Mouse (Mus musculus) forebrain, embryonic 13.5 days (tissue): ENCODE measurements around the gene Prrc2b. TPM values are rescaled to one million over a fixed set of nuclear protein-coding genes. Genes with fewer than 3 reads are reported as not detected.
A peak's percentile ranks its signal among the peaks of the same experiment; 100 is the strongest.

ENCODE experiments used
- ATAC-seq: fragments of 200-750 bp; cut with Nextera tagmentation; 2 replicates; pipeline ENCODE4 v1.8.0; 2017
- H3K27ac ChIP-seq: fragments of 300-500 bp; sonication (generic); 2 replicates; pipeline ENCODE4 v1.5.1; 2015; ENCODE audit warnings: inconsistent platforms, mild to moderate bottlenecking, moderate library complexity
- H3K27me3 ChIP-seq: fragments of 300-500 bp; sonication (generic); 2 replicates; pipeline ENCODE4 v1.6.1; 2015; ENCODE audit warnings: mild to moderate bottlenecking, inconsistent platforms
- H3K36me3 ChIP-seq: fragments of 300-500 bp; sonication (generic); 2 replicates; pipeline ENCODE4 v1.6.1; 2015; ENCODE audit warnings: mild to moderate bottlenecking, inconsistent platforms; ENCODE audit not compliant: poor library complexity, severe bottlenecking
- H3K4me1 ChIP-seq: fragments of 300-500 bp; sonication (generic); 2 replicates; pipeline ENCODE4 v1.6.1; 2015; ENCODE audit warnings: inconsistent platforms
- H3K4me2 ChIP-seq: fragments of 300-500 bp; sonication (generic); 2 replicates; pipeline ENCODE4 v1.6.1; 2015; ENCODE audit warnings: inconsistent platforms, mild to moderate bottlenecking, moderate library complexity
- H3K4me3 ChIP-seq: fragments of 300-500 bp; sonication (generic); 2 replicates; pipeline ENCODE4 v1.5.1; 2015; ENCODE audit warnings: mild to moderate bottlenecking, inconsistent platforms
- H3K9ac ChIP-seq: fragments of 300-500 bp; sonication (generic); 2 replicates; pipeline ENCODE4 v1.6.1; 2015; ENCODE audit warnings: mild to moderate bottlenecking, inconsistent platforms
- H3K9me3 ChIP-seq: fragments of 300-500 bp; sonication (generic); replicated peaks from 2 replicates; pipeline ENCODE4 v1.6.1; 2016; ENCODE audit warnings: inconsistent platforms
- WGBS: fragments of 180-500 bp; shearing (Covaris S2); methylation state at CpG from one replicate; pipeline ENCODE4 v1.1.7; 2015; 5-methylcytosine and 5-hydroxymethylcytosine counted together
- polyA plus RNA-seq: library from polyadenylated mRNA; unstranded; fragments of >200 nt; fragmentation: Nextera tagmentation; extraction: Ambion mirVana; gene quantifications from 2 replicates; pipeline ENCODE4 v1.2.1, GENCODE M21; 2015

The Prrc2b gene
- 53.0 and 57.4 TPM in 2 replicates for polyA plus RNA-seq

DNA sequence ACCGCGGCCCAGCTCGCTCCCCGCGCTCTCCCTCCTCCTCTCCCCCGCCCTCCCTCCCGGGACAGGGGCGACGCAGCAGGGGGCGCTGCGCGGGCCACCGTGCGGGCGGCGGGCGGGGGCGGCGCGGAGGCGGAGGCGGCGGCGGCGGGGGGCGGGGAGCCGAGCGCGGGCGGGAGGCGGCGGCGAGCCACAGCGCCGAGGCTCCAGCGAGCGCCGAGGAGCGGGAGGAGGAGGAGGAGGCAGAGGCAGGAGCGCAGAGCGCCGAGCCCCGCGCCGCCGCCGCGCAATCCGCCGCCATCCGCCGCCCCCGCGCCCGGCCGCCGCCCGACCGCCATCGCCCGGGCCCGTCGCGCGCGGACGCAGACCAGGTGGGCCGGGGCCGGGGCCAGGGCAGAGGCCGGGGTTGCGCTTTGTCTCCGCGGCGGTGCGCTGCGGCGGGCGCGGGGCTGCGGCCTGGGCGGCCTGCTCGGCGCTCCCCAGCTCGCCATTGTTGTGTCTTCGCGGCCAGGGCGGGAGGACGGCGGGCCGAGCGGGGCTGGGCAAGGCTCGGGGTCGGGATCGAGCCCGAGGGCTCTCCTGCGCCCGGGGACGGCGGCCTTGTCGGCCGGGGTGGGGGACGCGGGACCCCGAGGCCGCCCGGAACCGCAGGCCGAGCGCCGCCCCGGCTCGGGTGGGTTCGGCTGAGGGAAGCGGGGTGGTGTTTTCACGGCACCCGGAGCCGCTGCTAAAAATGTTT, at the start of gene Prrc2b:
Gene Prrc2b, plus strand, starts transcription at position 159 of the 736 bp plus-strand sequence.
- peak; percentile 66 for ATAC-seq
- Histone ChIP-seq H3K27me3 (no peaks in the 10 kb centered on the region), H3K27ac (peak within 1 kb of the TSS; percentile 100), H3K4me1 (peaks cover 46% of the 10 kb centered on the region), H3K9me3 (no peaks in the 10 kb centered on the region), H3K9ac (peak within 1 kb of the TSS; percentile 100), H3K36me3 (no peaks in the 10 kb centered on the region), H3K4me3 (peak within 1 kb of the TSS; percentile 89), H3K4me2 (peak within 1 kb of the TSS; percentile 97)
- under 1% methylated on average over 37 of the region's 117 CpGs for WGBS

DNA sequence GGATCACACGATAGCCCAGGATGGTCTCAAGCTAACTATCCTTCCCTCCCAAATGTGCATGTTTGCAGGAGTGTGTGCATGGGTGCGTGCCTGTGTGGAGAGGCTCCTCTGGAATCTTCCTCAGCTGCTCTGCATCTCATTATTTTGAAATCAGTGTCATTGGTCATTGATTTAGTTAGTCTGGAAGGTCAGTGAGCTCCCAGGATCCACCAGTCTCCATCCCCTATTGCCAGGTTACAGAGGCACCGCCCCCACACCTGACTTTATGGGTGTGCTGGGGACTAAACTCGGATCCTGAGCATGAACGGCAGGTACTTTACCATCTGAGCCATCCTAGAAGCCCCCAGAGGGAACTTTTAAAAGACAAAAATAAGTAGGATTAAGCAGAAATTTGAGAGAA, 47.9 kb upstream of the Prrc2b start:
- Histone ChIP-seq H3K9ac (no peak overlapping the region), H3K9me3 (no peaks in the 10 kb centered on the region; the same call in 1 of the 2 replicates), H3K36me3 (peaks cover 7% of the 10 kb centered on the region; the same call in 1 of the 2 replicates), H3K27me3 (no peaks in the 10 kb centered on the region), H3K27ac (no peak overlapping the region), H3K4me3 (no peak overlapping the region), H3K4me2 (peak overlapping the region; percentile 10; the same call in 1 of the 2 replicates), H3K4me1 (0 out of 2 replicates have a peak, but pooled peaks cover 10% of the 10 kb centered on the region)
- no peak for ATAC-seq
- WGBS, result 53% methylated on average over 5 of the region's 5 CpGs

DNA sequence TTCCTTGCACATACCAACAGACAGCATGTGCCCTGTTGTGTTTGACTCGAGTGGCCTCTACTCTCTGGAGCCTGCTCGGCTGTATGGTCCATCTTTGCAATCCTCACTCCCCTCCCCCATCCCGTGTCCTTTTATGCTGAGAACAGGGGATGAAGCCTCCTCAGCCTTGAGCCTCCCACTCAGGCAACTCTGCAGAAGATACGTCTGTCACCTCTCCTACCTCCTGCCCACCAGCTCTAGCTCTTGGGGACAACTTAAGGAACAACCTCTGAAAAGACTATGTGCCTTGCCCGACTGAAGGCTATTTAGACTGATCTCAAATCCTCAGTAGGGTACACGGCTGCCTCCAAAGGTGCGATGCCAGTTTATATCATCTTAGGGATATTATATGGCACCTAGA, 47.3 kb upstream of the Prrc2b start:
- 0 out of 2 replicates have a peak, but pooled peaks cover 10% of the 10 kb centered on the region for H3K4me1 ChIP-seq
- H3K27me3 ChIP-seq, result no peaks in the 10 kb centered on the region
- H3K36me3 ChIP-seq, result peaks cover 7% of the 10 kb centered on the region; the same call in 1 of the 2 replicates
- WGBS, result 74% methylated on average over 7 of the region's 7 CpGs
- H3K4me2 ChIP-seq, result no peak overlapping the region
- ATAC-seq, result no peak
- no peak overlapping the region for H3K27ac ChIP-seq
- H3K9me3 ChIP-seq, result no peaks in the 10 kb centered on the region; the same call in 1 of the 2 replicates
- no peak overlapping the region for H3K9ac ChIP-seq
- no peak overlapping the region for H3K4me3 ChIP-seq

DNA sequence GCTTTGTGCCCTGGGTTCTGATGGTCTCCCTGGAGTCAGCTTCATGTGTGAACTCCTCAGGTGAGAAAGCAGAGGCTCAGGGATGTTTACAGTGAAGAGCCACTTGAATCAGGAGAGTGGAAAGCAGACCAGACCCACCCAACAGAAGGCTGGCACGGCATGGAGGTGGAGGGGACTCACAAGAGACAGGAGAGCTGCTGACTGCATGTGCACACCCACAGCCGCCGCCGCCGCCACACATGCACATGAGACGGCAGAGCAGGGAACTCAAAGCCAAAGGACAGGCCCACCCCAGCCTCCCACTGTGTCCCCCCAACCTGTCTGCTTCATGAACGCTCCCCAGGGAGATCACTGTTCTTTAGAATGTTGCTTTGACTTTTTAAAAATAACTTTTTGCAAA, 46.8 kb upstream of the Prrc2b start:
- Histone ChIP-seq H3K9me3 (no peaks in the 10 kb centered on the region; the same call in 1 of the 2 replicates), H3K27ac (no peak overlapping the region), H3K36me3 (peaks cover 7% of the 10 kb centered on the region; the same call in 1 of the 2 replicates), H3K27me3 (no peaks in the 10 kb centered on the region), H3K9ac (no peak overlapping the region), H3K4me1 (0 out of 2 replicates have a peak, but pooled peaks cover 10% of the 10 kb centered on the region), H3K4me2 (no peak overlapping the region), H3K4me3 (no peak overlapping the region)
- no peak for ATAC-seq
- 77% methylated on average over 7 of the region's 7 CpGs for WGBS

DNA sequence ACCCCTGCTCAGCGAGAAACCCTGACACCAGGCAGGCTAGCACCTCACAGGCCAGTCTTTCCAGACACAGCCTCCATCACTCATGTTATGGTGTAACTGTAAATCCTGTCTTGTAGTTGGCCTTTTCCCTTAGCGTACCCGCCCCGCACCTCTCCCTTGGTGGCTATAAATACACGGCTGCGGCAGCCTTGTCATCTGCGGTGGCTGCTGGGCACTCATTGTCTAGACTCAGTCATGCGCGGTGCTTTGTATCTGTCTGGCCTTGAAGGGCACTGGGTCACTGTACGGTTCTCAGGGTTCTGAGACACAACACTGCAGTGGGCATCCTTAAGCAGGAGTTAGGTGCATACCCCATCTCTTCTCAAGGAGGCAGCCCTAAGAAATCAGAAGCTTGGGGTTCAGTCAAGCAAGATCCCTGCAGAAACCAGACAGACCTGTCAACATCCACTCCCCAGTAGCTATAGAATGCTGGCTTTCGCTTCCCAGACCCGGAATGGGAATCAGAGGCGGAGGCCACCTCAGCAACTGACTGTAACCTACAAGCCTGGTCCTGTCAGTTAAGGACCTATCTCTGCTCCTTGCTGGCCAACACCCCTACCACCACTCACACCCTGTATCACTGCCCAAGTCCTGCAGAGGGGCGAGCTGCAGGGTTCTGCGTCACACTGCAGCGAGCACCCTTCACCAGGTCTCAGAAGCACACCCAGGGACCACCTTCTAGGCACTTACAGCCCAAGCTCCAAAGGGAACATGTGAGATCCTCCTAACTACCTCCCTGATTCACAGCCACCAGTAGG, 45.6 kb upstream of the Prrc2b start:
- Histone ChIP-seq H3K4me1 (0 out of 2 replicates have a peak, but pooled peaks cover 10% of the 10 kb centered on the region), H3K9ac (no peak overlapping the region), H3K36me3 (peaks cover 11% of the 10 kb centered on the region), H3K9me3 (no peaks in the 10 kb centered on the region; the same call in 1 of the 2 replicates), H3K4me3 (no peak overlapping the region), H3K4me2 (no peak overlapping the region), H3K27ac (no peak overlapping the region), H3K27me3 (no peaks in the 10 kb centered on the region)
- WGBS, result 60% methylated on average over 16 of the region's 16 CpGs
- no peak for ATAC-seq

- Histone ChIP-seq H3K9ac (no peak overlapping the region), H3K4me1 (0 out of 2 replicates have a peak, but pooled peaks cover 10% of the 10 kb centered on the region), H3K36me3 (peaks cover 9% of the 10 kb centered on the region; the same call in 1 of the 2 replicates), H3K4me2 (no peak overlapping the region), H3K4me3 (no peak overlapping the region), H3K9me3 (no peaks in the 10 kb centered on the region), H3K27me3 (no peaks in the 10 kb centered on the region), H3K27ac (no peak overlapping the region)
- ATAC-seq, result no peak
- whole genome bisulfite sequencing, result 90% methylated on average over 7 of the region's 7 CpGs
Measured at GRCm38 (mm10) chr2:32105930-32106329, 45.0 kb upstream of the Prrc2b start.

- H3K4me2 ChIP-seq, result no peak overlapping the region
- no peak overlapping the region for H3K27ac ChIP-seq
- H3K36me3 ChIP-seq, result peaks cover 8% of the 10 kb centered on the region; the same call in 1 of the 2 replicates
- no peak overlapping the region for H3K4me3 ChIP-seq
- no peaks in the 10 kb centered on the region for H3K4me1 ChIP-seq
- WGBS, result 100% methylated on average over 1 of the region's 1 CpGs
- no peaks in the 10 kb centered on the region for H3K27me3 ChIP-seq
- H3K9me3 ChIP-seq, result no peaks in the 10 kb centered on the region
- H3K9ac ChIP-seq, result no peak overlapping the region
- no peak for ATAC-seq
Measured at GRCm38 (mm10) chr2:32111268-32111667, 39.6 kb upstream of the Prrc2b start.

GRCm38 (mm10) chr2:32112548-32112947, 38.3 kb upstream of the Prrc2b start:
- Histone ChIP-seq H3K4me2 (no peak overlapping the region), H3K27me3 (no peaks in the 10 kb centered on the region), H3K9me3 (no peaks in the 10 kb centered on the region), H3K9ac (no peak overlapping the region), H3K4me1 (no peaks in the 10 kb centered on the region), H3K36me3 (peaks cover 8% of the 10 kb centered on the region; the same call in 1 of the 2 replicates), H3K4me3 (no peak overlapping the region), H3K27ac (no peak overlapping the region)
- WGBS, result 81% methylated on average over 2 of the region's 2 CpGs
- no peak for ATAC-seq

- ATAC-seq, result no peak
- H3K4me2 ChIP-seq, result no peak overlapping the region
- H3K9me3 ChIP-seq, result no peaks in the 10 kb centered on the region
- H3K27ac ChIP-seq, result no peak overlapping the region
- no peaks in the 10 kb centered on the region for H3K4me1 ChIP-seq
- WGBS, result 95% methylated on average over 4 of the region's 4 CpGs
- no peaks in the 10 kb centered on the region for H3K36me3 ChIP-seq
- no peak overlapping the region for H3K4me3 ChIP-seq
- H3K9ac ChIP-seq, result no peak overlapping the region
- no peaks in the 10 kb centered on the region for H3K27me3 ChIP-seq
Measured at GRCm38 (mm10) chr2:32115851-32116268, 35.0 kb upstream of the Prrc2b start.

GRCm38 (mm10) chr2:32119802-32120750, 30.8 kb upstream of the Prrc2b start:
- H3K27ac ChIP-seq, result no peak overlapping the region
- H3K9me3 ChIP-seq, result no peaks in the 10 kb centered on the region
- H3K27me3 ChIP-seq, result no peaks in the 10 kb centered on the region
- H3K4me2 ChIP-seq, result no peak overlapping the region
- WGBS, result 90% methylated on average over 20 of the region's 20 CpGs
- H3K9ac ChIP-seq, result no peak overlapping the region
- H3K36me3 ChIP-seq, result no peaks in the 10 kb centered on the region
- no peak for ATAC-seq
- no peak overlapping the region for H3K4me3 ChIP-seq
- H3K4me1 ChIP-seq, result no peaks in the 10 kb centered on the region

DNA sequence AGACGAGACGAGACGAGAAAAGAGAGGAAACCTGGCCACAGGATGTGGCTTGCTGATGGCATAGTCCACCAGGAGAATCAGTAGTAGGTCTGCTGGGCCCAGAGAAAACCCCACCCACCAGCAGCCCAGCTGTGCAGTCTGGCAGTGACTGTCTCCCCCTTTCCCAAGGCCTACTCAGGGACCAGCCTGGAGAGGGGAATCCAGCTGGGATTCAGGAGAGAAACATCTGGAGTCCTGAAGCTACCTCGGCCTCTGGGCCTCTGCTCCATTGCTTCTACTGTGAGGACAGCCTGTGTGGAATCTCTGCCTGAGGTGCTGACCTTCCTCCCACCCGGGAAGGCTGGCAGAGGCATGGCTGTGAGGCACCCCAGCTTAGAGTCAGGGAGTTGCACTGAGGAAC, 29.7 kb upstream of the Prrc2b start:
- H3K9ac ChIP-seq, result no peak overlapping the region

More for the DNA sequence above, 29.7 kb upstream of the Prrc2b start:
- Histone ChIP-seq H3K4me1 (no peaks in the 10 kb centered on the region), H3K4me3 (no peak overlapping the region), H3K9me3 (no peaks in the 10 kb centered on the region), H3K36me3 (no peaks in the 10 kb centered on the region), H3K27me3 (no peaks in the 10 kb centered on the region), H3K4me2 (no peak overlapping the region), H3K27ac (no peak overlapping the region)
- 72% methylated on average over 5 of the region's 5 CpGs for WGBS
- no peak for ATAC-seq
